Mouse (Mus musculus): ENCODE data around the gene Rtkn. TPM values are rescaled to one million over a fixed set of nuclear protein-coding genes. Genes with fewer than 3 reads are reported as not detected.
A peak's percentile ranks its signal among the peaks of the same experiment; 100 is the strongest.

Gene Rtkn
- 40.5 and 46.4 TPM in 2 replicates for polyA plus RNA-seq (2016; fragmentation: Nextera tagmentation; extraction: Ambion mirVana)

- H3K36me3 ChIP-seq, result peaks cover 10% of the 10 kb centered on the region; the same call in 1 of the 2 replicates
- peaks cover 15% of the 10 kb centered on the region for H3K27me3 ChIP-seq (ENCODE audit: insufficient read depth, poor library complexity, severe bottlenecking)
- peaks cover 60% of the 10 kb centered on the region for H3K4me1 ChIP-seq (replicated peaks)
- no peak for DNase-seq (ENCODE audit: low spot score)
- peak within 1 kb of the TSS; percentile 100 for H3K27ac ChIP-seq
- no peaks in the 10 kb centered on the region for H3K9me3 ChIP-seq
- peak within 1 kb of the TSS; percentile 84 for H3K4me3 ChIP-seq
- WGBS, result 53% methylated on average over 7 of the region's 7 CpGs
These were observed at the start of gene Rtkn for GRCm38 (mm10) chr6:83134951-83135513. Rtkn (plus strand) TSS chr6:83135463.

GRCm38 (mm10) chr6:83086121-83087035, 48.9 kb upstream of the Rtkn start, which contains the start of gene Lbx2:
Lbx2 (plus strand) TSS chr6:83086367.
- Histone ChIP-seq H3K27me3 (ENCODE audit: insufficient read depth, poor library complexity, severe bottlenecking) (peaks cover 96% of the 10 kb centered on the region), H3K9me3 (no peaks in the 10 kb centered on the region), H3K4me3 (peak within 1 kb of the TSS; percentile 43), H3K4me1 (replicated peaks) (peaks cover 42% of the 10 kb centered on the region), H3K36me3 (peaks cover 16% of the 10 kb centered on the region), H3K27ac (no peak within 1 kb of the TSS)
- WGBS, result 3% methylated on average over 42 of the region's 42 CpGs
- DNase-seq (ENCODE audit: low spot score), result no peak

DNA sequence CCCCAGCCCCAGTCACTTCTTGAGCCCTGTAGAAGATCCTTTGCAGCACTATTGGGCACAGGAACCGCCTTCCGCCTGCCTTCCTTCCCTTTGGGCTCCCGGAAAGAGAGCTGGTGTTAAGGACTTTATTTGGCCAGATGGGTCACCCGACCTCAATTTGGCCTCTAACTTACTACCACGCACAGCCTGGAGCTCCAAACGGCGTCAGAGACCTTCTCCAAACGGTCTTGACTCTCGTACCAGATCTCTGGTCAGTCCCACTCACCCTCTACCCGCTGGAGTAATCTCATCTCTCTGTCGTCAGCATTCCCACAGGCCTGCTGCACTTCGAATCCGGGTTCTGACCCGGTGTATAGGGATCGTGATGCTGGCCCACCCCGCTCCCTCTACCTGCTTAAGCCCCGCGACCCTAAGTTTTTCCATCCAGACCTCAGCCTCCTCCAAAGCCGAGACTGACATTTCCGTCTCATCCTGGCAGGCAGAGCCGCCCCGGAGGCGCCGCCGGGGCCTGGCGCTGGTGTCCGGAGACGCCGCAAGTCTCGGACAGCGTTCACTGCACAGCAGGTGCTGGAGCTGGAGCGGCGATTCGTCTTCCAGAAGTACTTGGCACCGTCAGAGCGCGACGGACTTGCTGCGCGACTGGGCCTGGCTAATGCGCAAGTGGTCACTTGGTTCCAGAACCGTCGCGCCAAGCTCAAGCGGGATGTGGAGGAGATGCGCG, 47.9 kb upstream of the Rtkn start:
- no peaks in the 10 kb centered on the region for H3K9me3 ChIP-seq
- peaks cover 6% of the 10 kb centered on the region; the same call in 1 of the 2 replicates for H3K36me3 ChIP-seq
- no peak overlapping the region for H3K27ac ChIP-seq
- H3K4me3 ChIP-seq, result peak overlapping the region; percentile 43
- peak; percentile 58 for DNase-seq (ENCODE audit: low spot score)
- H3K27me3 ChIP-seq (ENCODE audit: insufficient read depth, poor library complexity, severe bottlenecking), result peaks cover 93% of the 10 kb centered on the region
- 1% methylated on average over 47 of the region's 47 CpGs for WGBS
- H3K4me1 ChIP-seq (replicated peaks), result peaks cover 42% of the 10 kb centered on the region

DNA sequence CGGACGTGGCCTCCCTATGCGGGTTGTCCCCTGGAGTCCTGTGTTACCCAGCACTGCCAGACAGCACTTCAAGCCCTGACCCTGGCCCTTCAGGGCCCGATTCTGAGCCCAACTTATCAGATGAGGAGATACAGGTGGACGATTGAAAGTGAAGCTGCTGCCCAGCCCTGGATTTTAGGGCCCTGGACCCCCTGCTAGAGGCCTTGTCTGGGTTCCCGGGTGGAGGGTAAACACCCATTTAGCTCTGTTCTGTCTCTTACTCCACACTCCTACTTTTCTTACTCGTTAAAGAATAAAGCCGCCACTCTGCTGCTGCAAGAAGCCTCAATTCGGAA, 47.4 kb upstream of the Rtkn start:
- H3K27me3 ChIP-seq (ENCODE audit: insufficient read depth, poor library complexity, severe bottlenecking), result peaks cover 92% of the 10 kb centered on the region
- no peak for DNase-seq (ENCODE audit: low spot score)
- H3K4me1 ChIP-seq (replicated peaks), result peaks cover 42% of the 10 kb centered on the region
- no peak overlapping the region for H3K27ac ChIP-seq
- no peaks in the 10 kb centered on the region for H3K9me3 ChIP-seq
- H3K4me3 ChIP-seq, result peak overlapping the region; percentile 43
- 4% methylated on average over 9 of the region's 9 CpGs for WGBS
- peaks cover under 1% of the 10 kb centered on the region; the same call in 1 of the 2 replicates for H3K36me3 ChIP-seq

- Histone ChIP-seq H3K27ac (no peak overlapping the region), H3K9me3 (0 out of 2 replicates have a peak, but pooled peaks cover 5% of the 10 kb centered on the region), H3K36me3 (no peaks in the 10 kb centered on the region), H3K4me1 (replicated peaks) (peaks cover 11% of the 10 kb centered on the region), H3K4me3 (no peak overlapping the region), H3K27me3 (ENCODE audit: insufficient read depth, poor library complexity, severe bottlenecking) (peaks cover 57% of the 10 kb centered on the region)
- DNase-seq (ENCODE audit: low spot score), result no peak
- 43% methylated on average over 6 of the region's 6 CpGs for WGBS
These were observed 42.7 kb upstream of the Rtkn start for GRCm38 (mm10) chr6:83092416-83093127.

GRCm38 (mm10) chr6:83095968-83096367, 39.3 kb upstream of the Rtkn start:
- 43% methylated on average over 6 of the region's 6 CpGs for WGBS
- Histone ChIP-seq H3K27ac (no peak overlapping the region), H3K36me3 (no peaks in the 10 kb centered on the region), H3K4me1 (replicated peaks) (no peaks in the 10 kb centered on the region; the same call in 1 of the 2 replicates), H3K4me3 (no peak overlapping the region), H3K27me3 (ENCODE audit: insufficient read depth, poor library complexity, severe bottlenecking) (peaks cover 35% of the 10 kb centered on the region), H3K9me3 (0 out of 2 replicates have a peak, but pooled peaks cover 5% of the 10 kb centered on the region)
- DNase-seq (ENCODE audit: low spot score), result no peak

- peaks cover 33% of the 10 kb centered on the region for H3K27me3 ChIP-seq (ENCODE audit: insufficient read depth, poor library complexity, severe bottlenecking)
- 0 out of 2 replicates have a peak, but pooled peaks cover 5% of the 10 kb centered on the region for H3K9me3 ChIP-seq
- H3K4me1 ChIP-seq (replicated peaks), result peaks cover 20% of the 10 kb centered on the region
- H3K36me3 ChIP-seq, result no peaks in the 10 kb centered on the region
- H3K27ac ChIP-seq, result no peak overlapping the region
- DNase-seq (ENCODE audit: low spot score), result no peak
- 73% methylated on average over 2 of the region's 2 CpGs for WGBS
- H3K4me3 ChIP-seq, result no peak overlapping the region
These were observed 36.9 kb upstream of the Rtkn start for GRCm38 (mm10) chr6:83098411-83098810.

GRCm38 (mm10) chr6:83101316-83101687, 34.0 kb upstream of the Rtkn start, which contains the start of the genes Ccdc142 and Gm42688:
Ccdc142 (plus strand) TSS chr6:83101601.
Gm42688 (plus strand) TSS chr6:83101617.
- Histone ChIP-seq H3K36me3 (no peaks in the 10 kb centered on the region), H3K27ac (peak within 1 kb of the TSS; percentile 86), H3K4me3 (peak within 1 kb of the TSS; percentile 76), H3K9me3 (no peaks in the 10 kb centered on the region), H3K4me1 (replicated peaks) (peaks cover 22% of the 10 kb centered on the region), H3K27me3 (ENCODE audit: insufficient read depth, poor library complexity, severe bottlenecking) (peaks cover 27% of the 10 kb centered on the region)
- DNase-seq (ENCODE audit: low spot score), result peak; percentile 84
- whole genome bisulfite sequencing, result under 1% methylated on average over 25 of the region's 25 CpGs

DNA sequence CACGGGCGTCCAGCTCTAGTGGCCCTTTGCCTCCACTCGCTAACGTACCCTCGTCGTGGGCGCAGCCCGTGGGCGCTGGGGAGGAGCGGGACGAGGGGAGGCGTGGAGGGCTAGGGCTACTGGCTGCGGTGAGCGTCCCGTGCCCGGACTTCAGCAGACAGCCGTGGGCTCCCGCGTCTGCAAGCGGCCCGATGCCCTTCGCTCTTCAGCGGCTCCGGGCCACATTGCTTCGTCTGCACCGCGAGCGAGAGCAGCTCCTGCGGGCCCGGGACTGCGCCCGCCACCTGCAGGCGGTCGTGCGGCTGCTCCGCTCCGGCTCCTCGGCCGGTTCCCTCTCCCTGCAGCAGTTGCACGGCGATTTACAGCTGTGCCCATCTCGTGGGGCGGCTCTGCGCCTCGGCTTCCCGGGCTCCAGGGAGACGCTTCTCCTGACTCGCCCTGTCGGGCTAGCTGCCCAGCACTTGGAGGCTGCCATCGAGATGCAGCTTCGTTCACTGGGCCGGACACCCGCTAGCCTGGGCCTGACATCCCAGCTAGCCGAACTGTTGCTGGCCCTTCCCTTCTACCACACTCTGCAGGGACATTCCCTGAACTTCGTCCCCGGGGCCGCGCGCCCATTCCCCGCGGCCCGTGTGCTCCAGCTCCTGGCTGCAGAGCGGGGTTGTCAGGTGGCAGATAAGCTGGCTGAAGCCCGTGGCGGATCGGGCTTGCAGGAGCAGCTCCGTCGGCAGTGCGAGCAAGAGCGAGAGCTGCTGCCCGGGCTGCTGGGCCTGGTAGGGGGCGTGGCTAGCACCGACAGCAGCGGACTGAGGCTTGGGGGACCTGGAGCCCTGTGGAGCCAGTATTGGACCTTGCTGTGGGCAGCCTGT, 33.3 kb upstream of the Rtkn start:
- H3K27me3 ChIP-seq (ENCODE audit: insufficient read depth, poor library complexity, severe bottlenecking), result peaks cover 25% of the 10 kb centered on the region
- under 1% methylated on average over 74 of the region's 74 CpGs for WGBS
- peak overlapping the region; percentile 86 for H3K27ac ChIP-seq
- H3K9me3 ChIP-seq, result no peaks in the 10 kb centered on the region
- peak overlapping the region; percentile 76 for H3K4me3 ChIP-seq
- peaks cover 22% of the 10 kb centered on the region for H3K4me1 ChIP-seq (replicated peaks)
- H3K36me3 ChIP-seq, result no peaks in the 10 kb centered on the region
- DNase-seq (ENCODE audit: low spot score), result peak; percentile 74

- H3K27ac ChIP-seq, result no peak overlapping the region; the same call in 1 of the 2 replicates
- peaks cover 32% of the 10 kb centered on the region for H3K4me1 ChIP-seq (replicated peaks)
- 41% methylated on average over 11 of the region's 11 CpGs for WGBS
- no peak for DNase-seq (ENCODE audit: low spot score)
- H3K27me3 ChIP-seq (ENCODE audit: insufficient read depth, poor library complexity, severe bottlenecking), result peaks cover 25% of the 10 kb centered on the region
- no peaks in the 10 kb centered on the region for H3K9me3 ChIP-seq
- 0 out of 2 replicates have a peak, but pooled peaks cover 3% of the 10 kb centered on the region for H3K36me3 ChIP-seq
- H3K4me3 ChIP-seq, result peak overlapping the region; percentile 76
These were observed 32.1 kb upstream of the Rtkn start for GRCm38 (mm10) chr6:83103130-83103650.

GRCm38 (mm10) chr6:83104158-83104557, 31.1 kb upstream of the Rtkn start:
- no peak for DNase-seq (ENCODE audit: low spot score)
- no peak overlapping the region for H3K27ac ChIP-seq
- H3K9me3 ChIP-seq, result no peaks in the 10 kb centered on the region
- peaks cover 38% of the 10 kb centered on the region for H3K4me1 ChIP-seq (replicated peaks)
- peaks cover 25% of the 10 kb centered on the region for H3K27me3 ChIP-seq (ENCODE audit: insufficient read depth, poor library complexity, severe bottlenecking)
- H3K4me3 ChIP-seq, result no peak overlapping the region
- WGBS, result 77% methylated on average over 4 of the region's 4 CpGs
- H3K36me3 ChIP-seq, result 0 out of 2 replicates have a peak, but pooled peaks cover 3% of the 10 kb centered on the region
